Mouse (Mus musculus) urinary bladder, postnatal 14 days (tissue): ENCODE results near the gene Rasgrf2.

Experiments
- DNase-seq: peaks from one replicate; pipeline ENCODE4 v3.0.0; 2021; ENCODE audit warnings: low spot score

Gene Rasgrf2

GRCm38 (mm10) chr13:91955175-91955574, 176.3 kb downstream of the Rasgrf2 start:
- DNase-seq: no peak

- DNase-seq: no peak
Observed at GRCm38 (mm10) chr13:91940113-91940512, 191.3 kb downstream of the Rasgrf2 start.

- no peak for DNase-seq
Observed at GRCm38 (mm10) chr13:91938826-91939225, 192.6 kb downstream of the Rasgrf2 start.

GRCm38 (mm10) chr13:91937232-91937631, 194.2 kb downstream of the Rasgrf2 start:
- no peak for DNase-seq

- DNase-seq: no peak
Observed at GRCm38 (mm10) chr13:91932122-91932521, 199.3 kb downstream of the Rasgrf2 start.

GRCm38 (mm10) chr13:91929943-91930726, 201.3 kb downstream of the Rasgrf2 start:
- no peak for DNase-seq

GRCm38 (mm10) chr13:91928605-91929389, 202.7 kb downstream of the Rasgrf2 start:
- no peak for DNase-seq

- no peak for DNase-seq
Observed at GRCm38 (mm10) chr13:91921010-91921409, 210.4 kb downstream of the Rasgrf2 start.

- DNase-seq: no peak
Observed at GRCm38 (mm10) chr13:91918764-91919163, 212.7 kb downstream of the Rasgrf2 start.

- DNase-seq: no peak
Observed at GRCm38 (mm10) chr13:91917835-91918234, 213.6 kb downstream of the Rasgrf2 start.

- DNase-seq: no peak
Observed at GRCm38 (mm10) chr13:91916308-91916707, 215.1 kb downstream of the Rasgrf2 start.

- no peak for DNase-seq
Observed at GRCm38 (mm10) chr13:91915582-91916239, 215.7 kb downstream of the Rasgrf2 start.

- DNase-seq: no peak
Observed at GRCm38 (mm10) chr13:91915192-91915581, 216.3 kb downstream of the Rasgrf2 start.

GRCm38 (mm10) chr13:91911652-91912051, 219.8 kb downstream of the Rasgrf2 start:
- no peak for DNase-seq

- no peak for DNase-seq
Observed at GRCm38 (mm10) chr13:91911211-91911610, 220.2 kb downstream of the Rasgrf2 start.

- DNase-seq: peak; percentile 85
Observed at GRCm38 (mm10) chr13:91908202-91908980, 223.1 kb downstream of the Rasgrf2 start.

- no peak for DNase-seq
Observed at GRCm38 (mm10) chr13:91906338-91906737, 225.1 kb downstream of the Rasgrf2 start.

- no peak for DNase-seq
Observed at GRCm38 (mm10) chr13:91896476-91896875, 235.0 kb downstream of the Rasgrf2 start.

- no peak for DNase-seq
Observed at GRCm38 (mm10) chr13:91893132-91893531, 238.3 kb downstream of the Rasgrf2 start.

- no peak for DNase-seq
Observed at GRCm38 (mm10) chr13:91890031-91890619, 241.3 kb downstream of the Rasgrf2 start.

- DNase-seq: no peak
Observed at GRCm38 (mm10) chr13:91884714-91885386, 246.6 kb downstream of the Rasgrf2 start.
